Mouse (Mus musculus): ENCODE data around the gene Bid. TPM values are rescaled to one million over a fixed set of nuclear protein-coding genes. Genes with fewer than 3 reads are reported as not detected.

Bid gene
- polyA plus RNA-seq, 1 experiment from 2014 or later, result 17.6 TPM

DNA sequence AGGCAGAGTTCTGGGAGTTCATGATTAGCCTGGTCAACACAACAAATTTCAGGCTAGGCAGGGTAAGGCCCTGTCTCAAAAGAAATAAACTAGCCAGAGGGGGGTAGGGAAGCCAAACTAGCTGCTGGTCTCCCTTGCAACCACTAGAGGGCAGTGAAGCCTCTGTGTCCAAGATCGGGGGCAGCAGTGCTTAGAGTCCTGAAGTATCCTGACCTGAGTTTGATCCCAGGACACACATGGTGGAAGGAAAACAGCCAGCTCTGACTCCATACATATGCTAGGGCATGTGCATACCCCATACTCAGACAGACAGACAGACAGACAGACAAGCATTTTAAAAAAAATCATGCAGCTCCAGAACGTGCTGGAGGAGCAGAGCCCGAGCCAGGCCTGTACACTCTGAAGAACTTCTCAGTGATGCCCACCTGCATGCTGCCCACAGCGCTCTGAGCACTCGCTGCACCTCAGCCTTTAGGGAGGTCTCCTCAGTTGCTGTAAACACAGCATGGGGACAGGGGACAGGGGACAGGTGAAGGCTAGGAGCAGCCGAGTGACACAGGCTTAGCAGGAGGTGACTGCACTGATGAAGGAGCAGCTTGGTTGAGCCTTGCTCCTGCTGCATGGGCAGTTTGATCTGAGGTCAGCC lies 18.3 kb downstream of the Bid start:
- no peak overlapping the region for H3K9ac ChIP-seq (replicated peaks; ENCODE audit: low read length)
- H3K27me3 ChIP-seq (ENCODE audit: control insufficient read depth, insufficient read depth, low read length), result no peaks in the 10 kb centered on the region
- no peaks in the 10 kb centered on the region for H3K4me1 ChIP-seq (ENCODE audit: control insufficient read depth, insufficient read depth, low read length)
- H3K4me3 ChIP-seq (ENCODE audit: low read depth, low read length), result no peak overlapping the region
- ATAC-seq (replicated peaks; ENCODE audit: insufficient number of reproducible peaks, low FRiP score, low TSS enrichment, low read depth), result no peak
- H3K36me3 ChIP-seq (replicated peaks; ENCODE audit: control insufficient read depth, insufficient read depth, low read depth, low read length), result no peaks in the 10 kb centered on the region; the same call in 1 of the 2 replicates
- H3K4me2 ChIP-seq (ENCODE audit: low read depth, low read length), result no peak overlapping the region
- peak; percentile 80 for DNase-seq (ENCODE audit: low spot score)
- H3K9me3 ChIP-seq (replicated peaks; ENCODE audit: control insufficient read depth, low read length), result no peaks in the 10 kb centered on the region
- WGBS, result 71% methylated on average over 6 of the region's 6 CpGs
- no peak overlapping the region for H3K27ac ChIP-seq (replicated peaks; ENCODE audit: low read depth, low read length)

DNA sequence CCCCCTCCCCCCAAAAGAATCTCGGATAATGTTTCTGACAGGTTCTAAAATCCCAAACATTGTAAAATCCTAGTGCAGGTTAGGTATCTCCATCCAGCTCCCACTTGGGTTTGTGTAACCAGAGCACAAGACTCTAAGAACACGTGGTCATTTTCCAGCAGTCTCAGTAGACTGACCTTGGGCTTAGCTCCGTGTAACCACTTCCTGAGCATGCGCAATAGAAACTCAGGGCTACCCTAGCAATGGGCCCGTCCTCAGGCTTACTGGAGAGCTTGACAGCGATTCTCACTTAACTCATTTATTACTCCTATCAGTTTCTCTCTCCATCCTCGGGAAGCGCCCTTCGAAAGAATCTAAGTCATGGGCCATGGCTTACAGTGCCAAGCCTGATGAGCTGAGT lies 22.1 kb downstream of the Bid start:
- Histone ChIP-seq H3K4me3 (ENCODE audit: low read depth, low read length) (no peak overlapping the region), H3K36me3 (replicated peaks; ENCODE audit: control insufficient read depth, insufficient read depth, low read depth, low read length) (no peaks in the 10 kb centered on the region; the same call in 1 of the 2 replicates), H3K4me2 (ENCODE audit: low read depth, low read length) (no peak overlapping the region), H3K9me3 (replicated peaks; ENCODE audit: control insufficient read depth, low read length) (no peaks in the 10 kb centered on the region), H3K27ac (replicated peaks; ENCODE audit: low read depth, low read length) (no peak overlapping the region), H3K9ac (replicated peaks; ENCODE audit: low read length) (no peak overlapping the region), H3K4me1 (ENCODE audit: control insufficient read depth, insufficient read depth, low read length) (no peaks in the 10 kb centered on the region), H3K27me3 (ENCODE audit: control insufficient read depth, insufficient read depth, low read length) (no peaks in the 10 kb centered on the region)
- ATAC-seq (replicated peaks; ENCODE audit: insufficient number of reproducible peaks, low FRiP score, low TSS enrichment, low read depth), result no peak
- DNase-seq (ENCODE audit: low spot score), result no peak
- 86% methylated on average over 9 of the region's 9 CpGs for WGBS

GRCm38 (mm10) chr6:120894089-120894488 lies 22.6 kb downstream of the Bid start:
- H3K27me3 ChIP-seq (ENCODE audit: control insufficient read depth, insufficient read depth, low read length), result no peaks in the 10 kb centered on the region
- no peak overlapping the region for H3K4me2 ChIP-seq (ENCODE audit: low read depth, low read length)
- ATAC-seq (replicated peaks; ENCODE audit: insufficient number of reproducible peaks, low FRiP score, low TSS enrichment, low read depth) (no peak), DNase-seq (ENCODE audit: low spot score) (no peak)
- no peaks in the 10 kb centered on the region; the same call in 1 of the 2 replicates for H3K36me3 ChIP-seq (replicated peaks; ENCODE audit: control insufficient read depth, insufficient read depth, low read depth, low read length)
- H3K4me3 ChIP-seq (ENCODE audit: low read depth, low read length), result no peak overlapping the region
- no peak overlapping the region for H3K27ac ChIP-seq (replicated peaks; ENCODE audit: low read depth, low read length)
- H3K4me1 ChIP-seq (ENCODE audit: control insufficient read depth, insufficient read depth, low read length), result no peaks in the 10 kb centered on the region
- WGBS, result 97% methylated on average over 9 of the region's 9 CpGs
- no peak overlapping the region for H3K9ac ChIP-seq (replicated peaks; ENCODE audit: low read length)
- H3K9me3 ChIP-seq (replicated peaks; ENCODE audit: control insufficient read depth, low read length), result no peaks in the 10 kb centered on the region

- Histone ChIP-seq H3K4me3 (ENCODE audit: low read depth, low read length) (no peak overlapping the region), H3K27me3 (ENCODE audit: control insufficient read depth, insufficient read depth, low read length) (no peaks in the 10 kb centered on the region), H3K9ac (replicated peaks; ENCODE audit: low read length) (no peak overlapping the region), H3K4me2 (ENCODE audit: low read depth, low read length) (no peak overlapping the region), H3K9me3 (replicated peaks; ENCODE audit: control insufficient read depth, low read length) (no peaks in the 10 kb centered on the region), H3K4me1 (ENCODE audit: control insufficient read depth, insufficient read depth, low read length) (no peaks in the 10 kb centered on the region), H3K36me3 (replicated peaks; ENCODE audit: control insufficient read depth, insufficient read depth, low read depth, low read length) (peaks cover 2% of the 10 kb centered on the region; the same call in 1 of the 2 replicates), H3K27ac (replicated peaks; ENCODE audit: low read depth, low read length) (no peak overlapping the region)
- 90% methylated on average over 17 of the region's 17 CpGs for WGBS
- no peak for ATAC-seq (replicated peaks; ENCODE audit: insufficient number of reproducible peaks, low FRiP score, low TSS enrichment, low read depth)
- no peak for DNase-seq (ENCODE audit: low spot score)
Observed at GRCm38 (mm10) chr6:120886696-120887095, 30.0 kb downstream of the Bid start.

GRCm38 (mm10) chr6:120884436-120884835 lies 32.2 kb downstream of the Bid start:
- no peak overlapping the region for H3K4me2 ChIP-seq (ENCODE audit: low read depth, low read length)
- H3K4me1 ChIP-seq (ENCODE audit: control insufficient read depth, insufficient read depth, low read length), result no peaks in the 10 kb centered on the region
- peaks cover 2% of the 10 kb centered on the region; the same call in 1 of the 2 replicates for H3K36me3 ChIP-seq (replicated peaks; ENCODE audit: control insufficient read depth, insufficient read depth, low read depth, low read length)
- DNase-seq (ENCODE audit: low spot score) (no peak), ATAC-seq (replicated peaks; ENCODE audit: insufficient number of reproducible peaks, low FRiP score, low TSS enrichment, low read depth) (no peak)
- 88% methylated on average over 6 of the region's 6 CpGs for WGBS
- H3K27ac ChIP-seq (replicated peaks; ENCODE audit: low read depth, low read length), result no peak overlapping the region
- H3K27me3 ChIP-seq (ENCODE audit: control insufficient read depth, insufficient read depth, low read length), result no peaks in the 10 kb centered on the region
- no peak overlapping the region for H3K9ac ChIP-seq (replicated peaks; ENCODE audit: low read length)
- H3K9me3 ChIP-seq (replicated peaks; ENCODE audit: control insufficient read depth, low read length), result no peaks in the 10 kb centered on the region
- H3K4me3 ChIP-seq (ENCODE audit: low read depth, low read length), result no peak overlapping the region

DNA sequence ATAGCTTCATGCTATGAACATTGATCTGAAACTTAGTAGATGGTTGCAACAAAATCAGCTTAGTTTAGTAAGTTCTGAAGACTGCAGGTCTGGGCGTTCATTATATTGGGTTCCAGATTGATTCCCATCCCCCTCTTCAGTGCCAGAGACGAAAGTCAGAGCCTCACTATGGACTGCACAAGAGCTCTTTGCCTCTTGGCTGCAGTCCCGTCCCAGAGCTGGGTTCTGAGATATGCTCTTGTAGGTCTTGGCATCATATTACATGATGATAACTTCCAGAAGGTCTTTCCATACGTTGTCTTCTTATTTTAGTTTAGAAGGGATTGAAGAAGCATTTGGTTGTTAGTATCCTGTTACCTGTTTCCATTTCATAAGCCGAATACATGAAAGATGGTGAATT lies 37.6 kb downstream of the Bid start:
- H3K27me3 ChIP-seq (ENCODE audit: control insufficient read depth, insufficient read depth, low read length), result no peaks in the 10 kb centered on the region
- DNase-seq (ENCODE audit: low spot score), result no peak
- H3K36me3 ChIP-seq (replicated peaks; ENCODE audit: control insufficient read depth, insufficient read depth, low read depth, low read length), result no peaks in the 10 kb centered on the region; the same call in 1 of the 2 replicates

GRCm38 (mm10) chr6:120873874-120874273 lies 42.8 kb downstream of the Bid start:
- Histone ChIP-seq H3K9ac (replicated peaks; ENCODE audit: low read length) (no peak overlapping the region), H3K4me1 (ENCODE audit: control insufficient read depth, insufficient read depth, low read length) (no peaks in the 10 kb centered on the region), H3K4me2 (ENCODE audit: low read depth, low read length) (no peak overlapping the region), H3K27ac (replicated peaks; ENCODE audit: low read depth, low read length) (no peak overlapping the region), H3K27me3 (ENCODE audit: control insufficient read depth, insufficient read depth, low read length) (no peaks in the 10 kb centered on the region), H3K36me3 (replicated peaks; ENCODE audit: control insufficient read depth, insufficient read depth, low read depth, low read length) (no peaks in the 10 kb centered on the region; the same call in 1 of the 2 replicates), H3K4me3 (ENCODE audit: low read depth, low read length) (no peak overlapping the region), H3K9me3 (replicated peaks; ENCODE audit: control insufficient read depth, low read length) (no peaks in the 10 kb centered on the region)
- 81% methylated on average over 9 of the region's 9 CpGs for WGBS
- ATAC-seq (replicated peaks; ENCODE audit: insufficient number of reproducible peaks, low FRiP score, low TSS enrichment, low read depth), result no peak
- no peak for DNase-seq (ENCODE audit: low spot score)

More for the DNA sequence above, 37.6 kb downstream of the Bid start:
- no peak overlapping the region for H3K9ac ChIP-seq (replicated peaks; ENCODE audit: low read length)
- 73% methylated on average over 5 of the region's 5 CpGs for WGBS
- H3K4me1 ChIP-seq (ENCODE audit: control insufficient read depth, insufficient read depth, low read length), result no peaks in the 10 kb centered on the region
- no peak overlapping the region for H3K27ac ChIP-seq (replicated peaks; ENCODE audit: low read depth, low read length)
- H3K4me3 ChIP-seq (ENCODE audit: low read depth, low read length), result no peak overlapping the region
- no peaks in the 10 kb centered on the region for H3K9me3 ChIP-seq (replicated peaks; ENCODE audit: control insufficient read depth, low read length)
- ATAC-seq (replicated peaks; ENCODE audit: insufficient number of reproducible peaks, low FRiP score, low TSS enrichment, low read depth), result no peak
- no peak overlapping the region for H3K4me2 ChIP-seq (ENCODE audit: low read depth, low read length)

DNA sequence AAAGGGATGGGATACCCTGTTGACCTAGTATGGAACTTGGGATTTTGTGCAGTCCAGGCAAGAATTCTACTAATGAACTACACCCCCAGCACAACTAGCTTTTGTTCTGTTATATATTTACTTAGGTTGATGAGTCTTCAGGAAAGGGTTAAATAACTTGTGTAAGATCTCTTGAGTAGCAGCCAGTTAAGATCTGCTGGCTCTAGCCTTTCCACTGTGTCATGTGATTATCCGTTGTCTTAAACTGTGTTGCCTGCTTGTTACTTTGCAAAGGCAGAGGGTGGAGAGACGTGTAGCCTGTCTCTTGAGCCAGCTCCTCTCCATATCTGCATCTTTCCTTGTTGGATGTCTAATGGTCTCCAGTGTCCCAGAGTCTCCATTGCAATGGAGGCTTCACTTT lies 45.4 kb downstream of the Bid start:
- Histone ChIP-seq H3K4me1 (ENCODE audit: control insufficient read depth, insufficient read depth, low read length) (no peaks in the 10 kb centered on the region), H3K9me3 (replicated peaks; ENCODE audit: control insufficient read depth, low read length) (no peaks in the 10 kb centered on the region), H3K9ac (replicated peaks; ENCODE audit: low read length) (no peak overlapping the region), H3K4me3 (ENCODE audit: low read depth, low read length) (no peak overlapping the region), H3K27ac (replicated peaks; ENCODE audit: low read depth, low read length) (no peak overlapping the region), H3K4me2 (ENCODE audit: low read depth, low read length) (no peak overlapping the region), H3K36me3 (replicated peaks; ENCODE audit: control insufficient read depth, insufficient read depth, low read depth, low read length) (no peaks in the 10 kb centered on the region), H3K27me3 (ENCODE audit: control insufficient read depth, insufficient read depth, low read length) (no peaks in the 10 kb centered on the region)
- DNase-seq (ENCODE audit: low spot score) (no peak), ATAC-seq (replicated peaks; ENCODE audit: insufficient number of reproducible peaks, low FRiP score, low TSS enrichment, low read depth) (no peak)
- 83% methylated on average over 2 of the region's 2 CpGs for WGBS

All from embryonic facial prominence, embryonic 11.5 days (tissue).